Mouse (Mus musculus) embryo, embryonic 10.5 days (tissue): ENCODE data around the gene Gpr150.
A peak's percentile ranks its signal among the peaks of the same experiment; 100 is the strongest.

Experiments used
- DNase-seq: peaks from one replicate; pipeline ENCODE4 v3.0.0-alpha.2; 2015; ENCODE audit warnings: low spot score

Gpr150 gene

GRCm38 (mm10) chr13:76056896-76057266, at the start of gene Gpr150:
TSS of gene Gpr150 (minus strand) at chr13:76056996.
- DNase-seq = no peak

DNA sequence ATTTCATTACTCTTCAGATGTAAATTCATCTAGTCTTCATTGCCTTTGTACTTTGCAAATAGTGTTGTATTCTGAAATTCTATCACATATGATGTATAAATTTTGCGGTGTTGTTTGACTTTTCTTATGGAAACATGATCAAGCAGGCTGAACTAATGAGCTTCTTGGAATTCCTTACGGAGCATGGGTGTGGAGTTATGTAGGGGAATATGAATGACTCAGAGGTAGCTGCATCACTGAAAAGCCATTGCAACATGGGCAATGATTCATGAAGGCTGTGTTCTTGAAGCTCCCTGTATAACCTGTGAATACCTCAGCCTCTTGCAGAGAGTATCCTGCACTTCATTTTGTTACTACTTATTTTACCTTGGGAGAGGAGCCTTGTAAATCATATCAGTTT, 45.2 kb upstream of the Gpr150 start:
- DNase-seq = no peak

GRCm38 (mm10) chr13:76098493-76099303, 41.9 kb upstream of the Gpr150 start, which contains the start of the genes Arsk and Ttc37:
TSS of gene Arsk (minus strand) at chr13:76098660.
TSS of gene Ttc37 (plus strand) at chr13:76098734.
- peak; percentile 98 for DNase-seq

GRCm38 (mm10) chr13:76098116-76098492, 41.3 kb upstream of the Gpr150 start:
- DNase-seq = peak; percentile 69

GRCm38 (mm10) chr13:76074323-76074722, 17.5 kb upstream of the Gpr150 start:
- no peak for DNase-seq

GRCm38 (mm10) chr13:76064363-76064945, 7.7 kb upstream of the Gpr150 start:
- DNase-seq = peak; percentile 11

GRCm38 (mm10) chr13:76063548-76063947, 6.8 kb upstream of the Gpr150 start:
- DNase-seq = no peak

- no peak for DNase-seq
These were observed 5.8 kb upstream of the Gpr150 start for GRCm38 (mm10) chr13:76062569-76062968.

DNA sequence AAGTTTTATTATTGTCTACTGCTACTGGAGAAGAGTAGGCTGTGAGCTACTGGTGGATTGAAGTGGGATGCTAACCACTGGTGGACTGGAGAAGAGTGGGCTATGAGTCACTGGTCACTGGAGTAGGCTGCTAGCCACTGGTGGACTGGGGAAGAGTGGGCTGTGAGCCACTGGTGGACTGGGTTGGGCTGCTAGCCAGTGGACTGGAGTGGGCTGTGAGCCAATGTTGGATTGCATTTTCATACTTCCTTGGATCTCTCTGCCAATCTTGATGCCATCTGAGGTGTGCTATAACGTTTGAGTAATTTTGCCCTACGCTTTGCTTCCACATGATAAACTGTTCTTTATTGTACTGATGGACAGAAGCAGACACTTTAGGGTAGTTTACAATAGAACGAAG, 5.3 kb upstream of the Gpr150 start:
- DNase-seq = no peak

- no peak for DNase-seq
These were observed 2.8 kb upstream of the Gpr150 start for GRCm38 (mm10) chr13:76059591-76059990.

DNA sequence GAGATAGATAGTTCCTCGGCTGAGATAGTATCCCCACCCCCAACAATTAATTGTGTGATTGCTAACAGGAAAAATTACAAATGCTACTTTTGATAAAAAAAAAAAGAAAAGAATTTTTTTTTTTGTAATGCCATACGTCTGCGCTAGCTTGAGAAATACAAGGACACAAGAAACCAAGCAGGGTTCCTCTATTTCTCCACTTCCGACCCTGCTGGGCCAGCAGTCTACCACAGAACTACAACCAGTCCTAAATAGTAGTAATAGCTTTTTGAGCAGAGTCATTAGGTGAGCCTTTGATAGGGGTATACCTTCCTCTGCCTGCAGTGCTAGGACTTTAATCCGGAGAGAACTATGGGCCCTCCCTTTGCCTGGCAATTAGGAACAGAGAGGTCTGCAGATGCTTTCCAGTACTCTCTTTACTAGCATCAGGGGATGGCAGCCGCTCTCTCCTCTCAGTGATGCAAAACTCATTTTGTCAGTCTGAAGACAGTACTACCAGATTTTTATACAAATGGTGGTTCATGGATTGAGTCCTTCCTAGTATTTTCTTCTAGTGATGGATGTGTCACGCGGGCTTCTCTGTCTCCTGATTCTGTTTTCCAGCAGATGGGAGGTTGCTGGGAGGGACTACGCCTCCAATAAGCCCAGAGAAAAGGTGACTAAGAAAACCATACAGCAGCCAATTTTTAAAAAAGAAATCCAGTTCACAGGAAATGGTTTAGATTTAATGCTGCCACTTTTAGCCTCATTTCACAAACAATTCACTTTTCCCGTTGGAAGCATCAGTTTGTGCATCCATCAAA, 672 bp upstream of the Gpr150 start:
- no peak for DNase-seq

DNA sequence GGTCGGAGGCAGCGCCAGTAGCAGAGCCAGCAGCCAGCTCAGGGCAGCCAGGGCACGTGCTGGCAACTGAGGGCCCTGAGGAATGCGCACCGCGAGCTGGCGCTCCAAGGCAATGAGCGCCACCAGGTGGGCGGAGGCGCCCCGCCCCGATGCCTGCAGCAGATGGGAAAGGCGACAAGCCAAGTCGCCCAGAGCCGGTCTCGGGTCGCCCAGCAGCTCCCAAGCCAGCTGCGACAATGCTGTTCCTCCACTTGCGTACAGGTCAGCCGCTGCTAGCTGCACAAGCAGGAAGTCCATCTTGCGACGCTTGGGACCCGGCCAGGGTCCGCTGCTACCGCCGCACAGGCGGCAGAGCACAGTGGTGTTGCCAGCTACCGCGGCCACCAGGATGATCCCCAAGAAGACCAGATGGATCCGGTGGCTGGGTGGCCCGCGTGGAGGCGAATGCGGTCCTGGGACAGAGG, 503 bp downstream of the Gpr150 start:
- DNase-seq = peak; percentile 82

DNA sequence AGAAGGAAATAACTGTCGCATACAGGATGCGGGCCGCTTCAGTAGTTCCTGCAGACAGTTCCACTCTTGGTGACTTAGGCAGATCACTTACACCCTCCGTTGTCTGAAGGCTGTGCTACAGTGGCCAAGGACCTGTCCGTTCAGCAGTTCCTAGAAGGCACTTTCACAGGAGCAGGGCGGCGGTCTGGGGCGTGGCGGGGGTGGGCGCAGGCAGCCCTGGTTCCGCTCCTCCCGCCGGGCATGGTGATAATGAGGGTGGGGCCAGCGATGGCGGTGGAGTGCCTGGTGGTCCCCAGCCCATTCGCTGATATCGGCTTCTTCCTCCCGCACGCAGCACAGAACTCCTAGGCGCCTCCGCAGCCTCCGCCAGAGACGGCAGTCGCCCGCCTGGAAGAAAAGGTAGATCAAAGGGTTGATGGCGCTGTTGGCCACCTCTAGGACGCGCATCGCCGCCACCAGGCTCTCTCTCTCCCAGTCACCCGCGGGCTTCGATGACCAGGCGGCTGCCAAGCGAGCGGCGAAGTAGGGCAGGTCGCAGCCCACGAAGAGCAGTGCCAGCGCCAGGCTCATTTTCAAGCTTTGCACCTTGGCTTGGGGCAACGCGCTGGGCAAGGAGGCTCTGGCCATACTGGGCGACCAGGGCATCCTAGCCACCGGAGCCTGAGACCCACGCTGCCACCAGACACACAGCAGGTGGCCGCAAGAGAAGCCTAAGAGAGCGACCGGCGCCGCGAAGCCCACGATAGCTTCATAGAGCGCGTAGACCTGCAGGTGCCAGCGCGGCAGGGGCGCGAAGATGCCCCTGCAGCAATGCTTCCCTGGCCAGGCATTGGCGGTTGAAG, 1.2 kb downstream of the Gpr150 start:
- peak; percentile 59 for DNase-seq

DNA sequence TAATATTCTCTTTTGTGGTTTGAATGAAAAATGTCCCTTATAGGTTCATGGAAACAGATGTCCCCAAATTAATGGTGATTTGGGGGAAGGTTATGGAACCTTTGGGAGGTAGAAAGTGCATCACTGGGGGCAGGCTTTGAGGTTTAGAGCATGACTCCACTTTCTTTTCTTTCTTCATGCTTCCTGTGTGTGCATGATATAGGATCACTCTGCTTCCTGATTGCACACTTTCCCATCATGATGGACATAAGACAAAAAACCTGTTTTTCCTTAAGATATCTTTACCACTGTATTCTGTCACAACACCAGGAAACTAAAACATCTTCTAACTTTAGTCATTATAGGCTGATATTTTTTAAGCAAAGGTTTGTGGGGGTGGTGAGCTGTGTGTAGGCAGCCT, 11.8 kb downstream of the Gpr150 start:
- DNase-seq = no peak

- DNase-seq = no peak
These were observed 14.3 kb downstream of the Gpr150 start for GRCm38 (mm10) chr13:76042455-76042854.

DNA sequence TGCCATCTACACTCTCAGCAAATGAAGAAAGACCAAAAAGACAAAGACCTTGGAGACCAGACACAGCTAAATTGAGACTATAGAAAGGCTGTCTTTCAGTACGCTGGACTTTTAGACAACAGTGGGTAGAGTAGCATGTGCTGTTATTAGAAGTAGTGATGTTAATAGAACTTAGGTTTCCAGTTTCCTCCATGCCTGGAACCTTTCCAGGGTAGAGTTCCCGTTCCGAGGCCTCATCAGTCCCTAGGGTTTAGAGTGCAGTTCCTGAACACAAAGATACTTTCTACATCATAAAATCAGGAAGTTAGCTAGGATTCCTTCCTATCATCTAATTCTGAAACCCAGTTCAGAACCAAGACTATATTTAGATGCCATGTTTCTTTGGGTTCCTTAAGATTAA, 32.2 kb downstream of the Gpr150 start:
- DNase-seq = no peak

- peak; percentile 13 for DNase-seq
These were observed 35.0 kb downstream of the Gpr150 start for GRCm38 (mm10) chr13:76021782-76022181.

GRCm38 (mm10) chr13:76018844-76019400, 37.9 kb downstream of the Gpr150 start:
- DNase-seq = no peak

- DNase-seq = peak; percentile 99
These were observed 38.6 kb downstream of the Gpr150 start, which contains the start of gene Rfesd for GRCm38 (mm10) chr13:76017974-76018843. TSS of gene Rfesd (minus strand) at chr13:76018719.

DNA sequence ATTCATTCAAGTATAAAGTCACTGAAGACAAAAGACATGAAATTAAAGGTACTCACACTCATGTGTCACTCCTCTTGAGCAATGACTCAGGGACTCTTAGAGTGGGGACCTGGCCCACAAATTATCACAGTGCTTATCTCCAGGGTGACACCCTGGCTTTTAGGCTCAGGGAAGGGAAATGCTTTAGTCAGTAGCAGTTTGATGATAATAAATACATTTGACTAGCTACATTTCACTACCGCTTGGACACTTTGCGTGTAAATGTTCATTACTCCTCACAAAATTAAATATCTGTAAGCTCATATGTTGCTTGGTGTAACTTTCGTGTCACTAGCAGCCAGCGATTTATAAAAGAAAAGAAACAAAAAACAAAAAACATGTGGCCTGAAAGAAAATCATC, 39.3 kb downstream of the Gpr150 start:
- peak; percentile 34 for DNase-seq
